Mouse (Mus musculus) heart, adult 11 months (tissue): ENCODE results near the gene Hlx.
A peak's percentile ranks its signal among the peaks of the same experiment; 100 is the strongest.

Experiments
- DNase-seq: peaks from one replicate; pipeline ENCODE4 v3.0.0; 2022

Hlx gene

GRCm38 (mm10) chr1:184732556-184733049, at the start of gene Hlx:
Hlx (minus strand) TSS chr1:184732619.
- DNase-seq = peak; percentile 99

GRCm38 (mm10) chr1:184782161-184782513, 49.7 kb upstream of the Hlx start:
- peak; percentile 94 for DNase-seq

- DNase-seq = peak; percentile 73
Measured at GRCm38 (mm10) chr1:184781286-184782160, 49.1 kb upstream of the Hlx start.

GRCm38 (mm10) chr1:184778157-184778556, 45.7 kb upstream of the Hlx start:
- DNase-seq = peak; percentile 61

GRCm38 (mm10) chr1:184777061-184777795, 44.8 kb upstream of the Hlx start:
- peak; percentile 85 for DNase-seq

GRCm38 (mm10) chr1:184775289-184775688, 42.9 kb upstream of the Hlx start:
- DNase-seq = peak; percentile 2

GRCm38 (mm10) chr1:184771891-184772249, 39.5 kb upstream of the Hlx start:
- DNase-seq = no peak

- DNase-seq = peak; percentile 97
Measured at GRCm38 (mm10) chr1:184771202-184771890, 38.9 kb upstream of the Hlx start.

GRCm38 (mm10) chr1:184763866-184764265, 31.4 kb upstream of the Hlx start:
- peak; percentile 79 for DNase-seq

GRCm38 (mm10) chr1:184762941-184763340, 30.5 kb upstream of the Hlx start:
- DNase-seq = peak; percentile 80

- DNase-seq = peak; percentile 49
Measured at GRCm38 (mm10) chr1:184761988-184762387, 29.6 kb upstream of the Hlx start.

GRCm38 (mm10) chr1:184752671-184753070, 20.3 kb upstream of the Hlx start:
- DNase-seq = peak; percentile 19

GRCm38 (mm10) chr1:184750114-184750664, 17.8 kb upstream of the Hlx start:
- DNase-seq = peak; percentile 93

- DNase-seq = peak; percentile 99
Measured at GRCm38 (mm10) chr1:184748692-184749152, 16.3 kb upstream of the Hlx start.

- peak; percentile 94 for DNase-seq
Measured at GRCm38 (mm10) chr1:184737876-184738479, 5.6 kb upstream of the Hlx start.

GRCm38 (mm10) chr1:184737228-184737627, 4.8 kb upstream of the Hlx start:
- DNase-seq = peak; percentile 78

- peak; percentile 66 for DNase-seq
Measured at GRCm38 (mm10) chr1:184736260-184736659, 3.8 kb upstream of the Hlx start.

- DNase-seq = peak; percentile 98
Measured at GRCm38 (mm10) chr1:184734991-184735920, 2.8 kb upstream of the Hlx start.

- DNase-seq = peak; percentile 95
Measured at GRCm38 (mm10) chr1:184734067-184734830, 1.8 kb upstream of the Hlx start.
